Comparison of ENCODE assay signal across 24 mouse cellular contexts in the genomic region with DNA sequence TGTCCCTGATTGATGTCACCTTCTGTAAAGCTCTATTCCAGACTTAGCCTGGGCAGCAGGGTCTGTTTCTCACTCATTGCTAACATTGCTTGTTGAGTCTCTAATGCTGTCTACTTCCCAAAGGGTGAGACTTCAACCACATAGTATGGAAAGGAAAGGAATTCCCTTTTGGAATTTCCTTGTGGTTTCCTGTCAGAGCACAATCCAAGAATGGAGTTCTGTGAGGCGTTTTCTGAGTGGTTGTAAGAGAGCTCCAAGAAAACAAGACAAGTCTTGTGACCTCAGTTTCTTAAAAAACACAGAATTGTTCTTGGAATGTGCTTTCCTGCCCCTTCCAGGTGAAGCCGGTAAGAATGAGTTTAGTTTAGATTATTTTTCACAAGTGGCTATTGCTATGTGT.
"Had no signal": no experiment of that assay in that cellular context is flagged by ENCODE, and none has a peak within 500 bp of the region (broad histone marks: within the 10 kb centered on the region; RNA-seq: fewer than 3 reads in every experiment).

No protein-coding gene starts in this region.

- H3K27me3 ChIP-seq: heart, embryonic 13.5 days; heart, embryonic 15.5 days; hindbrain, embryonic 13.5 days; hindbrain, embryonic 15.5 days; kidney, embryonic 15.5 days; limb, embryonic 15.5 days; liver, embryonic 12.5 days had no signal

- DNase-seq: gastrocnemius, postnatal 14 days; gastrocnemius, postnatal 36 days; heart, adult 11 months; heart, adult 2 months; heart, postnatal 14 days; heart, postnatal 36 days; kidney, adult 11 months; kidney, adult 2 months; kidney, adult 9 months; kidney, postnatal 10 days; kidney, postnatal 36 days; layer of hippocampus, adult 9-11 months; layer of hippocampus, postnatal 36 days had no signal

- H3K36me3 ChIP-seq: heart, embryonic 13.5 days; heart, embryonic 15.5 days; hindbrain, embryonic 13.5 days; hindbrain, embryonic 15.5 days; kidney, embryonic 15.5 days; limb, embryonic 15.5 days; liver, embryonic 12.5 days had no signal

- H3K9me3 ChIP-seq: heart, embryonic 13.5 days; heart, embryonic 15.5 days; hindbrain, embryonic 13.5 days; hindbrain, embryonic 15.5 days; kidney, embryonic 15.5 days; limb, embryonic 15.5 days; liver, embryonic 12.5 days had no signal

- H3K9ac ChIP-seq: heart, embryonic 13.5 days; heart, embryonic 15.5 days; hindbrain, embryonic 13.5 days; hindbrain, embryonic 15.5 days; kidney, embryonic 15.5 days; limb, embryonic 15.5 days; liver, embryonic 12.5 days; liver, embryonic 14.5 days had no signal

- H3K4me2 ChIP-seq: heart, embryonic 11.5 days; heart, embryonic 13.5 days; heart, embryonic 15.5 days; hindbrain, embryonic 13.5 days; hindbrain, embryonic 15.5 days; kidney, embryonic 15.5 days; limb, embryonic 15.5 days; liver, embryonic 12.5 days had no signal

- ATAC-seq: hindbrain, postnatal 0 days; intestine, embryonic 16.5 days; liver, embryonic 12.5 days had no signal

- H3K27ac ChIP-seq: heart, adult 2 months; heart, embryonic 15.5 days; hindbrain, embryonic 13.5 days; hindbrain, embryonic 15.5 days; hindbrain, postnatal 0 days; kidney, embryonic 15.5 days; limb, embryonic 15.5 days; liver, embryonic 12.5 days; liver, embryonic 14.5 days had no signal

- H3K4me1 ChIP-seq: liver, embryonic 12.5 days had no signal

- H3K4me3 ChIP-seq: heart, adult 2 months; heart, embryonic 13.5 days; heart, embryonic 15.5 days; hindbrain, embryonic 13.5 days; hindbrain, embryonic 15.5 days; kidney, embryonic 15.5 days; limb, embryonic 15.5 days; liver, embryonic 12.5 days had no signal
